Mouse (Mus musculus) NIH3T3 (cell line): Measurements from ENCODE around the gene Pklr.

Source experiments
- DNase-seq: peaks from one replicate; pipeline ENCODE4 v3.0.0-alpha.2; 2012; ENCODE audit warnings: low read depth

Pklr gene

GRCm38 (mm10) chr3:89135958-89136357, at the start of gene Pklr:
Gene Pklr, plus strand, starts transcription at chr3:89136142.
- no peak for DNase-seq

- DNase-seq, result peak; percentile 76
Observed at GRCm38 (mm10) chr3:89087338-89088110, 48.4 kb upstream of the Pklr start.

DNA sequence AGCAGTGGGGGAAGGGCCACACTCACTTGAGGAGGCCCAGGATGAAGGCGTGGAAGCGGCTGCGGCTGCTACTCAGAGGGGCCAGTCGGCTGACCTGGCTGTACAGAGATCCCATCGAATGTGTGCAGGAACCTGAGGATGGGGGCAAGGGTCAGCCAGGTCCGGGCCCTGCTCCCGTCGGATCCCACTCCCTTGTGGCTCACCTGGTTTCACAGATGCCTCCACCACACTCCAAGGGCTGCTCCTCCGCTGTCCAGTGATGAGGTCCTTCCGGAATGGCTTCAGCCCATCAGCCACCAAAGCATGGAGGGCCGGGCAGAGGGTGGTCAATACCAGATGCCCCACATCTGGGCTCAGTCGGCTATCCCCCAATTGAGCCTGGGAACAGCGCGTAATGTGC, 47.0 kb upstream of the Pklr start:
- DNase-seq, result no peak

GRCm38 (mm10) chr3:89089882-89090591, 45.9 kb upstream of the Pklr start:
- peak; percentile 90 for DNase-seq

DNA sequence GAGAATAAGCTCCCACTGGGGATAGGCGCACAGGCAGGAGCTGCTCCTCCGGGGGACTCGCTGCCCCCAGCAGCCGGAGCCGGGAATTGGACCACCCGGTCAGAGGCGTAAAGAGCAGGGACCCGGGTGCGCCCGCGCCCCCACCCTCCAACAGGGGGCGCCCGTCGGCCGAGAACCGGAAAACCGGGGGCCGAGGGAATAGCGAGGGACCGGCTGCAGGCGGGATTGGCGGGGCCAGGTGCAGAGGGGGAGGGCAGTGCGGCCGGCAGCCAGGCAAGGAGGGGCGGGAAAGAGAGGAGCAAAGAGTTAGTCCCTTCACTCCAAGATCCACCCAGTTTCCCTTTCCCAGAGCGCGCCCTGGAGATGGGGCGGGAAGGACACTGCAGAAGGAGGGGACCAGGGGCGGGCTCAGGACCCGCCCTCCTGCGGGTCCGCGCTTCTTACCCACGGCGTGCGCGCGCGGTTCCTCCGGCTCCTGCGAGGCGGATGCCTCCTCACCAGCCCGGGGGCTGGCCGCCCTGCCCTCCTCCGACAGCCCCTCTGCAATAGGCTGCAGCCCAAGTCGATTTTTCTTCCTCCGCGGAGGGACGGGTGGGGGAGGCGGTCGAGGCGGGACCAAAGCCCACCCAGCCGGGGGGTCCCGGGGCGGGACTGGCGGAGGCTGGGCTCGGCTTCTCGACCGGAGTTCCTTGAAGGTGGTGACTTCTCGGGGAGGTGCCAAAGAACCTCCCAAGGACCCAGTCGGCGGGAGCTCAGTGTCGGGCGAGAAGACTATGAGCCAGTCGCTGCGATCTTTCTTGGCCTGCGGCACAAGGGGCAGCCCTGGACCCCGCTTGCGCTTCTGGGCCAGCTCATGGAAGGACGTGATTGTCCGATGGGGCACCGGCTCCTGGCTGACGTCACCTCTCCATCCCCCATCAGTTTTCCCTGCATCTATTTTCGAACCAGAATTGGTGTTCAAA, 45.0 kb upstream of the Pklr start:
- peak; percentile 90 for DNase-seq

GRCm38 (mm10) chr3:89091811-89092508, 44.0 kb upstream of the Pklr start:
- DNase-seq, result no peak

DNA sequence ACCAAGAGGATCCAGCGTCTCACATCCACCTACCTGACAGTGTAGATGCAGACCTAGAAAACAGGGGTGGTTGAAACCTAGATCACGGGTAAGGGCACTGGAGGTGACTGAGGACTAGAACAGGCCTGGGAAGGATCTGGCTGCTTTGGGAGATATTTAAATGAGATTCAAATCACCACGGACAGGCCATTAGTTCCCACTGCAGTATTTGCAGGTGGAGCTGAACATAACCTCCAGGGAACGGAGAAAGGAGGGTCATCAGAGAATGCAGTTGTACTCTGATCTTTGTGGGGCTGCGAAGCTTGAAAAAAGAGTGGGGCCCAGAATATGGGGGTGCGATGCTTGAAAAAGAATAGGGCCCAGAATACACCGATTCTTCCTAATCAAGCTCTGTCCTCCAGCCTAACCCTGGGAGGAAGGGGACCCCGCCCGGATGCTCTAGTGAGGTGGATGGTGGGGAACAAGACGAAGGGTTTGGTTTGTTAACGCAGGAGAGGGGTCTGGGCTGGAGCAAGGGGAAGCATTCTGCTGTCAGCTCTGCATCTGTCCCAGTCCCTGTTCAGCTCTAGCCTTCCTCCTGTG, 43.3 kb upstream of the Pklr start:
- no peak for DNase-seq

DNA sequence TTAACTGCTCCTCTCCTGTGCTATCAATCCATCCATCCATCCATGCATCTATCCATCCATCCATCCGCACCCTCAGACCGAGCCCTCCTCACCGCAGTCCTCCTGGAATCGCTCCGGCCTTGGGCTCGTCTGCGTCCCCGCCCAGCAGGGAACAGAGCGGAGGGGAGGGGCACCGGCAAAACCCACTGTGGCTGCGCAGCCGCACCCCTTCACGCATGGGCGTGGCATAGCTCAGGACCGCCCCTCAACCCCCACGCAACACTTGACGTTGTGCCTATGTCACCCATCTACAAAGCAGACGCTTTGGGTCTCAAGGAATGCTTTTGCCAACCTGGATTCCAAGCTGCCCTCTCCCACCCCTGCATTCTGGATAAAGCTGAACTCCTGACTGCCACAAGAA, 42.8 kb upstream of the Pklr start, which contains the start of gene Rusc1:
Gene Rusc1, minus strand, starts transcription at position 137 of the 400 bp plus-strand sequence.
- DNase-seq, result peak; percentile 56

- no peak for DNase-seq
Observed at GRCm38 (mm10) chr3:89094021-89094420, 41.9 kb upstream of the Pklr start.

GRCm38 (mm10) chr3:89100811-89101210, 35.1 kb upstream of the Pklr start, which contains the start of gene Gm43738:
Gene Gm43738, minus strand, starts transcription at chr3:89101099.
- peak; percentile 56 for DNase-seq

GRCm38 (mm10) chr3:89101459-89101811, 34.5 kb upstream of the Pklr start:
- no peak for DNase-seq

DNA sequence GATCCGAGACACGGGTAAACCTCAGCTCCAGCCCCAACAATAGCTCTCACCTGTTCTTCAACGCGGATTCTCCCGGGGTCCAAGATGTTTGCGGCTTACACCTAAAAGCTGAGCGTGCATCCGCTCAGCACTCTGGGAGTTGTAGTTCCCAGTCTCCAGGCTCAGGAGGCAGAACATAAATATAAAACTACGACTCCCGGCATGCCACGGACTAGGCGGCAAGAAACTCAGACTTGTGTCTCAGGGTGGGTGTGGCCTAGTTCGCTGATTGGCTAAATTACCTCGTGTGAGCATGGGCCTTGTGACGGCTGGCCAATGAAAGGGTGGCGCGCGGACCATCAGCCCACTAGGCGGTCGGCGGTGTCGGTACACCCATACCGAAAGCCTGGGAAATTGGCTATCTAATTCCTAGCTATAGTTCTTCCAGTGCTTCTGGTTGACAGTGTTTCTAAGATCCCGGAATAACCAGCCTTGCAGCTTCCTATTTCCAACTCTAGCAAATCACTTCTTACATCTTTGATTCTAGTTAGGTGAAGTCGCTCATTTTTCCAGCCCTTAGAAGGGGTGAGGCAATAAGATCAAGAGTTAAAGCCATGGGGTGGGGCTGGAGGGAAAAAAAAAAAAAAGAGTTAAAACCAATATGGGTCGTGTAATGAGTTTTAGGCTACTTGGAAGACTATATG, 34.0 kb upstream of the Pklr start, which contains the start of gene Fdps:
Gene Fdps, minus strand, starts transcription at position 148 of the 683 bp plus-strand sequence.
- peak; percentile 99 for DNase-seq

DNA sequence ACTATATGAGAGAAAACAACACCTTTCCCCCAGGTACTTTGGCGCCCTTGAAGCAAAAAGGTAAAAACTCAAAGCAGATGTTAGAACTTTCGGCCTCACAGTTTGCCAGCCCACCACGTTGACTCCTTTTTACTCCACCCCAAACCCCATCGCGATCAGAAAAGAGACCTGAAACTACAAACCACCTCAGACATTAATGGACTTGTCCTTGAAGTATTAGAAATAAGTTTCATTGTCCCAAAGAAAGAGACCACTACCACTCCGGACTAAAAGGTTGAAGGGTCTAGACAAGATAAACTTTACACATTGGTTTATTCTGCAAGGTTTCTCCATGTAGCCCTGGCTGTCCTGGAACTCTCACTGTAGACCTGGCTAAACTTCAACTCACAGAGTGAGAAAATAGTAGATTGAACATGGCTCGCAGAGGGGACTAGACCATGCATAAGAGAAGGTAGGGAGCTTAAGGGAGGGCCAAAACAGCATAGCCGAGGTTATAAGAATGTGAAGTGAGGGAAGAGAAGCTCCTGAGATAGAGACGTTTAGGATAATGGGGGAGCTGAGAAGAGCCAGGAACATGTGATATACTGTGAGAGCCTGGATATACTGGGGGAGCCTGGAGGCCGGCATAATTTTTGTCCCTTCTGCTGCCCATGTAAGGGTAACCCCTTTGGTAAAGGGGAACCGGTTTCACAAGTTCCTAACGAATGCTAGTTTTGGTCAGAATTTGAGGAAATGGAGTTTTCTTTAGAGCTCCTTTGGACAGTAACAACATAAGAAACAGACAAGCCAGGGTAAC, 33.2 kb upstream of the Pklr start:
- DNase-seq, result no peak

GRCm38 (mm10) chr3:89103291-89103595, 32.7 kb upstream of the Pklr start:
- DNase-seq, result no peak

- DNase-seq, result no peak
Observed at GRCm38 (mm10) chr3:89106881-89107280, 29.1 kb upstream of the Pklr start.

- peak; percentile 61 for DNase-seq
Observed at GRCm38 (mm10) chr3:89107545-89107944, 28.4 kb upstream of the Pklr start.

DNA sequence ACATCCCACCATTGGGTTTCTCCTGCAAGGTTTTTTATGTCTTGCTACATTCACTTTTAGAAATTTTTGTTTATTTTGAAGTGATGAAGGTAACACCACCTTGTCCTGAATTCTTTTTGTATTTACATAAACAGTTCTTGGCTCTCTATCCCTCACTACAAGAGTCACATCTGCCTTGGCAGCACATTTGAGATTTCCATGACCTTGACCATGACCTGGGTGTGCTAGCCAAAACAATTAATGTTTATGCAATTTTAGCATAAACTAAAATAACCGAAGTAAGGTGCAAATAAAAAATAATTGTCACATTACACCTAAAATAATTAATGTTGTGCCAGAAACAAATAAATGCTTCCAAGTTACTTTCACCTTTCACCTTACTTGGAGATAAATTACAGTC, 27.8 kb upstream of the Pklr start:
- DNase-seq, result no peak

- no peak for DNase-seq
Observed at GRCm38 (mm10) chr3:89113058-89113457, 22.9 kb upstream of the Pklr start.

DNA sequence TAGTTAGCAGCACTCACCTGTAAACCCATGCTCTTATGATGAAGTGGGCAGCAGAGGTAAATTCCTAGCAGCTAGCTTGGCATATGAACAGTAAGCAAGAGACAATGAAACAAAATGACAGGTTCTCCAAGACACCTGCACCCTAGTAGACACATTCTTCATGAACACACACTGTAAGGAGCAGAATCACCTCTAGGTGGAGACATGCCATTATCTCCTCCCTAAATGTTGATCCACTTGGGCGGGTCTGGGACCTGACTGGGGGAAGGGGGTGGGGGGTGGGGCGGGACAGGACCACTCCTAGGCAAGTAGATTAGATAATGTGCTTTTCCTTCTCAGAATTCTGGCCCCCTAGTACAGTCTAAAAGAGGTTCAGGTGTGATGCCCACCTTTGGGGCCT, 20.4 kb upstream of the Pklr start:
- peak; percentile 70 for DNase-seq

- no peak for DNase-seq
Observed at GRCm38 (mm10) chr3:89123313-89123712, 12.6 kb upstream of the Pklr start.
